Comparison of ENCODE assay signal across 7 mouse cellular contexts in the genomic region with DNA sequence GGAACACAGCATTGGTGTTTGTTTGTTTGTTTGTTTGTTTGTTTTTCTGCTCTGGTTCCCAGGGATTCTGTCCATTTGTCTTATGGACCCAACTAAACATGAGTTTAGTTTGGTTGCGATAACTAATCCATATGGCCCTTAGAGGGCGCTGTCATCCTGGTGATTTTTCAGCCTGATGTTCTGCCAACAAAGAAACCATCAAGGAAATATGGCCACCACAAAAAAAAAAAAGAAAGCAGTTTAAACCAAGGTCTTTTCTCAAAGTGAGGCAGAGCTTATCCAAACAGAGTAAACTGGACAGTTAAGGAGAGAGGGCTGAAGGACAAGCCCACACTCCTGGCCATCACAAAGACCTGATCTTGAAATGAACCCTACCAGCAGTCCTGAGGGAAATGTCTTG.
DNase-seq lines count a peak whose midpoint lies in the region; ATAC-seq and TF ChIP-seq lines count a peak whose summit lies in the region.

No protein-coding gene starts in this region.

- TF ChIP-seq EP300 in liver, postnatal 0 days (IDR thresholded peaks at IDR 0.05; ENCODE audit: low read depth), result no peak

- H3K4me1 ChIP-seq in kidney, postnatal 0 days (replicated peaks; ENCODE audit: insufficient read depth, low read length), result no peaks in the 10 kb centered on the region
- no peaks in the 10 kb centered on the region for H3K4me1 ChIP-seq in kidney, embryonic 15.5 days
- H3K4me1 ChIP-seq in liver, postnatal 0 days (ENCODE audit: insufficient read depth), result no peaks in the 10 kb centered on the region

- no peaks in the 10 kb centered on the region for H3K9me3 ChIP-seq in kidney, postnatal 0 days (replicated peaks; ENCODE audit: low read length)
- H3K9me3 ChIP-seq in kidney, embryonic 15.5 days (replicated peaks), result no peaks in the 10 kb centered on the region
- H3K9me3 ChIP-seq in liver, postnatal 0 days (ENCODE audit: low read length), result no peaks in the 10 kb centered on the region

- ATAC-seq in kidney, postnatal 0 days (replicated peaks; ENCODE audit: low FRiP score, low read depth), result no peak
- no peak for ATAC-seq in kidney, embryonic 15.5 days (replicated peaks; ENCODE audit: low FRiP score)
- ATAC-seq in liver, postnatal 0 days, result no peak

- 14% methylated on average over 2 of the region's 2 CpGs for WGBS in kidney, postnatal 0 days
- 13% methylated on average over 2 of the region's 2 CpGs for WGBS in kidney, embryonic 15.5 days
- 11% methylated on average over 2 of the region's 2 CpGs for WGBS in liver, postnatal 0 days (ENCODE audit: insufficient replicate concordance)

- H3K9ac ChIP-seq in kidney, postnatal 0 days (ENCODE audit: low read depth, low read length), result no peak overlapping the region
- H3K9ac ChIP-seq in kidney, embryonic 15.5 days, result no peak overlapping the region
- no peak overlapping the region for H3K9ac ChIP-seq in liver, postnatal 0 days (replicated peaks)

- H3K4me3 ChIP-seq in kidney, postnatal 0 days (replicated peaks; ENCODE audit: low read depth, low read length), result no peak overlapping the region
- no peak overlapping the region for H3K4me3 ChIP-seq in kidney, embryonic 15.5 days (replicated peaks)
- no peak overlapping the region for H3K4me3 ChIP-seq in liver, postnatal 0 days (ENCODE audit: low read depth, low read length)

- H3K4me2 ChIP-seq in kidney, postnatal 0 days (ENCODE audit: low read length), result no peak overlapping the region
- no peak overlapping the region for H3K4me2 ChIP-seq in kidney, embryonic 15.5 days
- H3K4me2 ChIP-seq in liver, postnatal 0 days (ENCODE audit: low read depth, low read length), result no peak overlapping the region

- intact Hi-C loops in heart, postnatal 36 days (cut with DNase I), result loop anchor here (1.0 to 10.0 kb wide), 3 partner anchors 142 to 363 kb away; no protein-coding TSS in a partner anchor

- H3K27me3 ChIP-seq in kidney, postnatal 0 days (ENCODE audit: insufficient read depth, low read length), result no peaks in the 10 kb centered on the region
- no peaks in the 10 kb centered on the region for H3K27me3 ChIP-seq in kidney, embryonic 15.5 days
- no peaks in the 10 kb centered on the region for H3K27me3 ChIP-seq in liver, postnatal 0 days (ENCODE audit: insufficient read depth, low read length)

- no peaks in the 10 kb centered on the region for H3K36me3 ChIP-seq in kidney, postnatal 0 days (ENCODE audit: insufficient read depth, low read length)
- H3K36me3 ChIP-seq in kidney, embryonic 15.5 days, result no peaks in the 10 kb centered on the region
- no peaks in the 10 kb centered on the region for H3K36me3 ChIP-seq in liver, postnatal 0 days (replicated peaks; ENCODE audit: insufficient read depth, low read length)

- peak; percentile 81 for TF ChIP-seq CTCF in kidney, postnatal 0 days (IDR thresholded peaks at IDR 0.05; ENCODE audit: low read depth)
- peak; percentile 67 for TF ChIP-seq CTCF in liver, postnatal 0 days (IDR thresholded peaks at IDR 0.05; ENCODE audit: low read depth)

- peak; percentile 72 for DNase-seq in kidney, postnatal 0 days (ENCODE audit: low spot score)
- DNase-seq in NIH3T3 (ENCODE audit: low read depth), result peak; percentile 68
- DNase-seq in c-Kit-positive CD71-negative TER-119-negative erythroid progenitor cells, embryonic 14.5 days (ENCODE audit: low read depth), result peak; percentile 24
- peak; percentile 7 to 38 for DNase-seq in heart, postnatal 36 days
- DNase-seq in liver, postnatal 0 days, result peak; percentile 33
- no peak for DNase-seq in spleen, postnatal 4 days (ENCODE audit: low spot score in 2 of 2)

- no peak overlapping the region for H3K27ac ChIP-seq in kidney, postnatal 0 days
- H3K27ac ChIP-seq in kidney, embryonic 15.5 days, result no peak overlapping the region
- H3K27ac ChIP-seq in liver, postnatal 0 days (ENCODE audit: low read depth), result no peak overlapping the region

Comparison
In these comparisons a context has a peak if more than half of its experiments do, and no peak if none do; other contexts are left out.
1. DNase-seq: peak in kidney, postnatal 0 days (single experiment), NIH3T3 (single experiment), c-Kit-positive CD71-negative TER-119-negative erythroid progenitor cells, embryonic 14.5 days (single experiment), heart, postnatal 36 days (2 of 2) and liver, postnatal 0 days (single experiment); none in spleen, postnatal 4 days (0 of 2).